Mouse (Mus musculus): ENCODE measurements around the gene Maml3. TPM values are rescaled to one million over a fixed set of nuclear protein-coding genes. Genes with fewer than 3 reads are reported as not detected.

The Maml3 gene
- polyA plus RNA-seq, 1 experiment from 2014 or later, result 0.65 TPM

GRCm38 (mm10) chr3:51769196-51769595, 335.7 kb downstream of the Maml3 start:
- no peak overlapping the region for H3K4me2 ChIP-seq (ENCODE audit: low read depth, low read length)
- no peak for TF ChIP-seq EP300 (IDR thresholded peaks at IDR 0.05; ENCODE audit: low read depth)
- no peak for TF ChIP-seq CTCF (IDR thresholded peaks at IDR 0.05; ENCODE audit: low read depth)
- no peaks in the 10 kb centered on the region for H3K36me3 ChIP-seq (replicated peaks; ENCODE audit: insufficient read depth, low read length)
- DNase-seq (no peak), ATAC-seq (no peak)
- H3K9me3 ChIP-seq (ENCODE audit: low read length), result no peaks in the 10 kb centered on the region
- H3K4me1 ChIP-seq (ENCODE audit: insufficient read depth), result 0 out of 2 replicates have a peak, but pooled peaks cover 2% of the 10 kb centered on the region
- no peak overlapping the region for H3K9ac ChIP-seq (replicated peaks)
- no peak overlapping the region for H3K27ac ChIP-seq (ENCODE audit: low read depth)
- no peaks in the 10 kb centered on the region for H3K27me3 ChIP-seq (ENCODE audit: insufficient read depth, low read length)
- no peak overlapping the region for H3K4me3 ChIP-seq (ENCODE audit: low read depth, low read length)
- WGBS (ENCODE audit: insufficient replicate concordance), result 82% methylated on average over 6 of the region's 6 CpGs

GRCm38 (mm10) chr3:51765220-51765923, 339.5 kb downstream of the Maml3 start:
- Histone ChIP-seq H3K4me1 (ENCODE audit: insufficient read depth) (no peaks in the 10 kb centered on the region), H3K4me2 (ENCODE audit: low read depth, low read length) (no peak overlapping the region), H3K36me3 (replicated peaks; ENCODE audit: insufficient read depth, low read length) (no peaks in the 10 kb centered on the region), H3K9me3 (ENCODE audit: low read length) (no peaks in the 10 kb centered on the region), H3K27me3 (ENCODE audit: insufficient read depth, low read length) (no peaks in the 10 kb centered on the region), H3K4me3 (ENCODE audit: low read depth, low read length) (no peak overlapping the region), H3K9ac (replicated peaks) (no peak overlapping the region), H3K27ac (ENCODE audit: low read depth) (no peak overlapping the region)
- DNase-seq, result no peak
- TF ChIP-seq EP300 (IDR thresholded peaks at IDR 0.05; ENCODE audit: low read depth), result no peak
- 41% methylated on average over 12 of the region's 12 CpGs for WGBS (ENCODE audit: insufficient replicate concordance)
- ATAC-seq, result no peak

GRCm38 (mm10) chr3:51764175-51764574, 340.7 kb downstream of the Maml3 start:
- 87% methylated on average over 3 of the region's 3 CpGs for WGBS (ENCODE audit: insufficient replicate concordance)
- TF ChIP-seq CTCF (IDR thresholded peaks at IDR 0.05; ENCODE audit: low read depth) (no peak), EP300 (IDR thresholded peaks at IDR 0.05; ENCODE audit: low read depth) (no peak)
- no peaks in the 10 kb centered on the region for H3K9me3 ChIP-seq (ENCODE audit: low read length)
- H3K4me1 ChIP-seq (ENCODE audit: insufficient read depth), result no peaks in the 10 kb centered on the region
- H3K4me2 ChIP-seq (ENCODE audit: low read depth, low read length), result no peak overlapping the region
- no peaks in the 10 kb centered on the region for H3K27me3 ChIP-seq (ENCODE audit: insufficient read depth, low read length)
- H3K36me3 ChIP-seq (replicated peaks; ENCODE audit: insufficient read depth, low read length), result no peaks in the 10 kb centered on the region
- H3K9ac ChIP-seq (replicated peaks), result no peak overlapping the region
- no peak for ATAC-seq
- no peak for DNase-seq
- no peak overlapping the region for H3K4me3 ChIP-seq (ENCODE audit: low read depth, low read length)
- no peak overlapping the region for H3K27ac ChIP-seq (ENCODE audit: low read depth)

GRCm38 (mm10) chr3:51762900-51763299, 342.0 kb downstream of the Maml3 start:
- H3K27me3 ChIP-seq (ENCODE audit: insufficient read depth, low read length), result no peaks in the 10 kb centered on the region
- H3K4me3 ChIP-seq (ENCODE audit: low read depth, low read length), result no peak overlapping the region
- TF ChIP-seq CTCF (IDR thresholded peaks at IDR 0.05; ENCODE audit: low read depth) (no peak), EP300 (IDR thresholded peaks at IDR 0.05; ENCODE audit: low read depth) (no peak)
- H3K36me3 ChIP-seq (replicated peaks; ENCODE audit: insufficient read depth, low read length), result no peaks in the 10 kb centered on the region
- no peak overlapping the region for H3K9ac ChIP-seq (replicated peaks)
- ATAC-seq (no peak), DNase-seq (no peak)
- no peak overlapping the region for H3K27ac ChIP-seq (ENCODE audit: low read depth)
- 87% methylated on average over 10 of the region's 10 CpGs for WGBS (ENCODE audit: insufficient replicate concordance)
- H3K4me2 ChIP-seq (ENCODE audit: low read depth, low read length), result no peak overlapping the region
- no peaks in the 10 kb centered on the region for H3K4me1 ChIP-seq (ENCODE audit: insufficient read depth)
- H3K9me3 ChIP-seq (ENCODE audit: low read length), result no peaks in the 10 kb centered on the region

- no peaks in the 10 kb centered on the region for H3K9me3 ChIP-seq (ENCODE audit: low read length)
- H3K4me3 ChIP-seq (ENCODE audit: low read depth, low read length), result no peak overlapping the region
- no peak overlapping the region for H3K27ac ChIP-seq (ENCODE audit: low read depth)
- H3K27me3 ChIP-seq (ENCODE audit: insufficient read depth, low read length), result no peaks in the 10 kb centered on the region
- no peak overlapping the region for H3K4me2 ChIP-seq (ENCODE audit: low read depth, low read length)
- no peaks in the 10 kb centered on the region for H3K36me3 ChIP-seq (replicated peaks; ENCODE audit: insufficient read depth, low read length)
- TF ChIP-seq EP300 (IDR thresholded peaks at IDR 0.05; ENCODE audit: low read depth) (no peak), CTCF (IDR thresholded peaks at IDR 0.05; ENCODE audit: low read depth) (no peak)
- 0 out of 2 replicates have a peak, but pooled peaks cover 3% of the 10 kb centered on the region for H3K4me1 ChIP-seq (ENCODE audit: insufficient read depth)
- H3K9ac ChIP-seq (replicated peaks), result no peak overlapping the region
- ATAC-seq, result no peak
- WGBS (ENCODE audit: insufficient replicate concordance), result 59% methylated on average over 3 of the region's 3 CpGs
- no peak for DNase-seq
Measured at GRCm38 (mm10) chr3:51759534-51759933, 345.3 kb downstream of the Maml3 start.

- Histone ChIP-seq H3K4me3 (ENCODE audit: low read depth, low read length) (no peak overlapping the region), H3K27me3 (ENCODE audit: insufficient read depth, low read length) (no peaks in the 10 kb centered on the region), H3K9ac (replicated peaks) (no peak overlapping the region), H3K27ac (ENCODE audit: low read depth) (no peak overlapping the region), H3K4me2 (ENCODE audit: low read depth, low read length) (no peak overlapping the region), H3K36me3 (replicated peaks; ENCODE audit: insufficient read depth, low read length) (no peaks in the 10 kb centered on the region), H3K4me1 (ENCODE audit: insufficient read depth) (0 out of 2 replicates have a peak, but pooled peaks cover 3% of the 10 kb centered on the region), H3K9me3 (ENCODE audit: low read length) (no peaks in the 10 kb centered on the region)
- DNase-seq (no peak), ATAC-seq (no peak)
- 88% methylated on average over 5 of the region's 5 CpGs for WGBS (ENCODE audit: insufficient replicate concordance)
- no peak for TF ChIP-seq CTCF (IDR thresholded peaks at IDR 0.05; ENCODE audit: low read depth)
- no peak for TF ChIP-seq EP300 (IDR thresholded peaks at IDR 0.05; ENCODE audit: low read depth)
Measured at GRCm38 (mm10) chr3:51757032-51757431, 347.8 kb downstream of the Maml3 start.
